Mouse (Mus musculus) olfactory bulb, adult 2 months (tissue): Measurements from ENCODE around the gene Lsm2. TPM values are rescaled to one million over a fixed set of nuclear protein-coding genes. Genes with fewer than 3 reads are reported as not detected.

Experiments
- H3K27ac ChIP-seq: fragments of 200-500 bp; 2 replicates; pipeline ENCODE4 v1.5.1; 2012; ENCODE audit warnings: low read depth, low read length; ENCODE audit not compliant: insufficient read depth
- H3K4me1 ChIP-seq: fragments of 200-500 bp; 2 replicates; pipeline ENCODE4 v1.6.1; 2012; ENCODE audit warnings: low read length; ENCODE audit not compliant: control insufficient read depth, insufficient read depth
- H3K4me3 ChIP-seq: fragments of 200-500 bp; 2 replicates; pipeline ENCODE4 v1.5.1; 2012; ENCODE audit warnings: mild to moderate bottlenecking, low read depth, low read length, moderate library complexity; ENCODE audit not compliant: insufficient read depth
- CTCF ChIP-seq: fragments of 200-500 bp; IDR thresholded peaks from 2 replicates; pipeline ENCODE4 v1.5.1; 2012; ENCODE audit warnings: low read depth, mild to moderate bottlenecking, low read length, moderate library complexity; ENCODE audit not compliant: insufficient read depth
- POLR2A ChIP-seq: fragments of 200-500 bp; IDR thresholded peaks from 2 replicates; pipeline ENCODE4 v1.6.1; 2012; ENCODE audit warnings: mild to moderate bottlenecking, low read depth, low read length, moderate library complexity; ENCODE audit not compliant: insufficient read depth
- WGBS: fragments of 180-500 bp; shearing (Covaris S2); methylation state at CpG from one replicate; pipeline ENCODE4 v1.1.7; 2018; 5-methylcytosine and 5-hydroxymethylcytosine counted together
- polyA plus RNA-seq: library from polyadenylated mRNA; stranded (reverse); fragments of >200 nt; gene quantifications from 2 replicates; pipeline ENCODE4 v1.2.4, GENCODE M21; 2012; ENCODE audit warnings: low replicate concordance; ENCODE audit not compliant: missing spikeins, insufficient read depth, insufficient read length

Lsm2 gene
- polyA plus RNA-seq, 1 experiment, result not detected

GRCm38 (mm10) chr17:35016791-35017705, 35.4 kb downstream of the Lsm2 start:
- WGBS, result 77% methylated on average over 10 of the region's 10 CpGs
- TF ChIP-seq POLR2A, result no peak
- TF ChIP-seq CTCF, result no peak
- H3K4me1 ChIP-seq, result peaks cover 14% of the 10 kb centered on the region
- no peak overlapping the region for H3K27ac ChIP-seq
- no peak overlapping the region for H3K4me3 ChIP-seq

- no peak overlapping the region for H3K4me3 ChIP-seq
- TF ChIP-seq POLR2A (no peak), CTCF (no peak)
These were observed 36.0 kb downstream of the Lsm2 start for GRCm38 (mm10) chr17:35017706-35018030.

GRCm38 (mm10) chr17:35018171-35018570, 36.5 kb downstream of the Lsm2 start:
- H3K4me1 ChIP-seq, result peaks cover 14% of the 10 kb centered on the region
- no peak for TF ChIP-seq CTCF
- no peak for TF ChIP-seq POLR2A
- no peak overlapping the region for H3K4me3 ChIP-seq
- H3K27ac ChIP-seq, result no peak overlapping the region
- 85% methylated on average over 3 of the region's 3 CpGs for WGBS

More at GRCm38 (mm10) chr17:35017706-35018030, 36.0 kb downstream of the Lsm2 start:
- no peak overlapping the region for H3K27ac ChIP-seq
- H3K4me1 ChIP-seq, result peaks cover 14% of the 10 kb centered on the region
- WGBS, result 75% methylated on average over 14 of the region's 14 CpGs

- H3K27ac ChIP-seq, result no peak overlapping the region
- WGBS, result 84% methylated on average over 11 of the region's 11 CpGs
- peaks cover 14% of the 10 kb centered on the region for H3K4me1 ChIP-seq
- TF ChIP-seq POLR2A, result no peak
- no peak for TF ChIP-seq CTCF
- no peak overlapping the region for H3K4me3 ChIP-seq
These were observed 38.2 kb downstream of the Lsm2 start for GRCm38 (mm10) chr17:35019894-35020293.

GRCm38 (mm10) chr17:35020551-35020950, 38.9 kb downstream of the Lsm2 start:
- Histone ChIP-seq H3K4me3 (no peak overlapping the region), H3K4me1 (peaks cover 16% of the 10 kb centered on the region), H3K27ac (no peak overlapping the region)
- WGBS, result 90% methylated on average over 8 of the region's 8 CpGs
- TF ChIP-seq CTCF, result no peak
- no peak for TF ChIP-seq POLR2A

- WGBS, result 8% methylated on average over 17 of the region's 17 CpGs
- peaks cover 16% of the 10 kb centered on the region for H3K4me1 ChIP-seq
- TF ChIP-seq POLR2A (no peak), CTCF (peak; percentile 95)
- H3K4me3 ChIP-seq, result peak overlapping the region; percentile 31
- H3K27ac ChIP-seq, result peak overlapping the region; percentile 61
These were observed 39.6 kb downstream of the Lsm2 start for GRCm38 (mm10) chr17:35021163-35021808.

- no peak overlapping the region for H3K4me3 ChIP-seq
- H3K27ac ChIP-seq, result peak overlapping the region; percentile 61; the same call in 1 of the 2 replicates
- H3K4me1 ChIP-seq, result peaks cover 13% of the 10 kb centered on the region
- WGBS, result 39% methylated on average over 6 of the region's 6 CpGs
- TF ChIP-seq CTCF (no peak), POLR2A (no peak)
These were observed 40.3 kb downstream of the Lsm2 start for GRCm38 (mm10) chr17:35021842-35022477.

- TF ChIP-seq POLR2A (no peak), CTCF (no peak)
- no peak overlapping the region for H3K27ac ChIP-seq
- H3K4me3 ChIP-seq, result no peak overlapping the region
- H3K4me1 ChIP-seq, result peaks cover 13% of the 10 kb centered on the region
- WGBS, result 97% methylated on average over 8 of the region's 8 CpGs
These were observed 40.9 kb downstream of the Lsm2 start for GRCm38 (mm10) chr17:35022541-35023060.

- WGBS, result 92% methylated on average over 5 of the region's 5 CpGs
- H3K4me1 ChIP-seq, result peaks cover 13% of the 10 kb centered on the region
- no peak overlapping the region for H3K27ac ChIP-seq
- H3K4me3 ChIP-seq, result no peak overlapping the region
- TF ChIP-seq POLR2A, result no peak
- TF ChIP-seq CTCF, result no peak
These were observed 41.6 kb downstream of the Lsm2 start for GRCm38 (mm10) chr17:35023221-35023620.
